Mouse (Mus musculus) retina, embryonic 14.5 days (tissue): ENCODE results near the gene Hoxa11.

Experiments used
- DNase-seq: peaks from one replicate; pipeline ENCODE4 v3.0.0-alpha.2; 2015; ENCODE audit warnings: low spot score

Hoxa11 gene

GRCm38 (mm10) chr6:52265306-52265912 is 19.8 kb upstream of the Hoxa11 start:
- no peak for DNase-seq

- DNase-seq, result no peak
Measured at GRCm38 (mm10) chr6:52264106-52264790, 18.6 kb upstream of the Hoxa11 start.

- no peak for DNase-seq
Measured at GRCm38 (mm10) chr6:52263321-52263585, 17.6 kb upstream of the Hoxa11 start.

GRCm38 (mm10) chr6:52262463-52263320 is 17.1 kb upstream of the Hoxa11 start:
- no peak for DNase-seq

- no peak for DNase-seq
Measured at GRCm38 (mm10) chr6:52261751-52262462, 16.3 kb upstream of the Hoxa11 start.

- DNase-seq, result no peak
Measured at GRCm38 (mm10) chr6:52260654-52261575, 15.3 kb upstream of the Hoxa11 start, which contains the start of gene Hoxa13. Gene Hoxa13, minus strand, starts transcription at chr6:52260880.

GRCm38 (mm10) chr6:52259811-52260261 is 14.2 kb upstream of the Hoxa11 start:
- no peak for DNase-seq

GRCm38 (mm10) chr6:52259081-52259790 is 13.6 kb upstream of the Hoxa11 start:
- no peak for DNase-seq

GRCm38 (mm10) chr6:52256956-52257355 is 11.3 kb upstream of the Hoxa11 start:
- DNase-seq, result peak; percentile 92

GRCm38 (mm10) chr6:52253511-52254500 is 8.2 kb upstream of the Hoxa11 start:
- peak; percentile 53 for DNase-seq

GRCm38 (mm10) chr6:52252775-52253376 is 7.3 kb upstream of the Hoxa11 start:
- no peak for DNase-seq

- DNase-seq, result no peak
Measured at GRCm38 (mm10) chr6:52252016-52252774, 6.6 kb upstream of the Hoxa11 start.

- no peak for DNase-seq
Measured at GRCm38 (mm10) chr6:52251177-52251879, 5.7 kb upstream of the Hoxa11 start.

- no peak for DNase-seq
Measured at GRCm38 (mm10) chr6:52249826-52250225, 4.2 kb upstream of the Hoxa11 start.

GRCm38 (mm10) chr6:52249415-52249738 is 3.8 kb upstream of the Hoxa11 start:
- DNase-seq, result no peak

GRCm38 (mm10) chr6:52248638-52249414 is 3.2 kb upstream of the Hoxa11 start:
- DNase-seq, result no peak
